Mouse (Mus musculus) adipocyte (in vitro differentiated cells): ENCODE measurements around the gene Fam57a.
A peak's percentile ranks its signal among the peaks of the same experiment; 100 is the strongest.

Experiments
- DNase-seq: peaks from one replicate; pipeline ENCODE4 v3.0.0-alpha.2; 2016; ENCODE audit warnings: low spot score

Fam57a gene

GRCm38 (mm10) chr11:76243811-76244546 lies 64.5 kb downstream of the Fam57a start:
- DNase-seq, result peak; percentile 17

GRCm38 (mm10) chr11:76246439-76246838 lies 67.0 kb downstream of the Fam57a start:
- DNase-seq, result no peak

- no peak for DNase-seq
Measured at GRCm38 (mm10) chr11:76247239-76247638, 67.8 kb downstream of the Fam57a start.

GRCm38 (mm10) chr11:76252036-76252435 lies 72.6 kb downstream of the Fam57a start:
- peak; percentile 8 for DNase-seq

GRCm38 (mm10) chr11:76253145-76253917 lies 73.9 kb downstream of the Fam57a start:
- peak; percentile 85 for DNase-seq

GRCm38 (mm10) chr11:76253918-76254264 lies 74.4 kb downstream of the Fam57a start:
- DNase-seq, result peak; percentile 20

- peak; percentile 27 for DNase-seq
Measured at GRCm38 (mm10) chr11:76255431-76256001, 76.0 kb downstream of the Fam57a start.

GRCm38 (mm10) chr11:76256129-76256528 lies 76.7 kb downstream of the Fam57a start:
- DNase-seq, result no peak

GRCm38 (mm10) chr11:76257386-76257785 lies 77.9 kb downstream of the Fam57a start:
- no peak for DNase-seq

- no peak for DNase-seq
Measured at GRCm38 (mm10) chr11:76258511-76258910, 79.0 kb downstream of the Fam57a start.

- DNase-seq, result no peak
Measured at GRCm38 (mm10) chr11:76260208-76261050, 81.0 kb downstream of the Fam57a start.

GRCm38 (mm10) chr11:76261224-76261623 lies 81.8 kb downstream of the Fam57a start:
- no peak for DNase-seq

GRCm38 (mm10) chr11:76262611-76263351 lies 83.3 kb downstream of the Fam57a start:
- no peak for DNase-seq
